Mouse (Mus musculus) testis, adult 2 months (tissue): ENCODE measurements around the gene Nipsnap1. TPM values are rescaled to one million over a fixed set of nuclear protein-coding genes. Genes with fewer than 3 reads are reported as not detected.

ENCODE experiments used
- H3K27ac ChIP-seq: fragments of 200-500 bp; 2 replicates; pipeline ENCODE4 v1.5.1; 2012; ENCODE audit warnings: low read depth, low read length; ENCODE audit not compliant: control insufficient read depth, insufficient read depth
- H3K27me3 ChIP-seq: fragments of 200-500 bp; 2 replicates; pipeline ENCODE4 v1.6.1; 2012; ENCODE audit warnings: mild to moderate bottlenecking, low read length, moderate library complexity; ENCODE audit not compliant: control insufficient read depth, insufficient read depth
- H3K36me3 ChIP-seq: fragments of 200-500 bp; 2 replicates; pipeline ENCODE4 v1.6.1; 2012; ENCODE audit warnings: mild to moderate bottlenecking, low read length; ENCODE audit not compliant: control insufficient read depth, insufficient read depth
- H3K4me1 ChIP-seq: fragments of 200-500 bp; 2 replicates; pipeline ENCODE4 v1.6.1; 2012; ENCODE audit warnings: low read length; ENCODE audit not compliant: control insufficient read depth, insufficient read depth
- H3K4me3 ChIP-seq: fragments of 200-500 bp; 2 replicates; pipeline ENCODE4 v1.5.1; 2012; ENCODE audit warnings: low read depth, mild to moderate bottlenecking, low read length, moderate library complexity, mixed read lengths; ENCODE audit not compliant: control insufficient read depth
- CTCF ChIP-seq: fragments of 200-500 bp; IDR thresholded peaks from 2 replicates; pipeline ENCODE4 v1.5.1; 2012; ENCODE audit warnings: low read depth, mild to moderate bottlenecking, inconsistent platforms, low read length, moderate library complexity; ENCODE audit not compliant: control insufficient read depth, insufficient read depth, insufficient replicate concordance
- POLR2A ChIP-seq: fragments of 200-500 bp; IDR thresholded peaks from 2 replicates; pipeline ENCODE4 v1.6.1; 2012; ENCODE audit warnings: low read depth, mild to moderate bottlenecking, inconsistent platforms, low read length, moderate library complexity; ENCODE audit not compliant: control insufficient read depth
- polyA plus RNA-seq: library from polyadenylated mRNA; depleted of rRNA; stranded (reverse); fragments of >200 nt; gene quantifications from 2 replicates; pipeline ENCODE4 v1.2.3, GENCODE M21; 2012

Gene Nipsnap1
- polyA plus RNA-seq, 1 experiment: 2.7 TPM

GRCm38 (mm10) chr11:4853021-4853420 lies 20.7 kb upstream of the Nipsnap1 start:
- H3K4me3 ChIP-seq: no peak overlapping the region
- no peak overlapping the region for H3K27ac ChIP-seq
- TF ChIP-seq CTCF (no peak), POLR2A (no peak)
- no peaks in the 10 kb centered on the region for H3K27me3 ChIP-seq
- no peaks in the 10 kb centered on the region for H3K36me3 ChIP-seq
- no peaks in the 10 kb centered on the region; the same call in none of the 2 replicates for H3K4me1 ChIP-seq

GRCm38 (mm10) chr11:4854181-4854580 lies 19.6 kb upstream of the Nipsnap1 start:
- Histone ChIP-seq H3K4me1 (no peaks in the 10 kb centered on the region), H3K36me3 (no peaks in the 10 kb centered on the region), H3K27ac (no peak overlapping the region), H3K4me3 (no peak overlapping the region), H3K27me3 (no peaks in the 10 kb centered on the region)
- TF ChIP-seq CTCF: no peak
- no peak for TF ChIP-seq POLR2A

- TF ChIP-seq CTCF (no peak), POLR2A (no peak)
Measured at GRCm38 (mm10) chr11:4858416-4858815, 15.3 kb upstream of the Nipsnap1 start.

GRCm38 (mm10) chr11:4860986-4861385 lies 12.8 kb upstream of the Nipsnap1 start:
- Histone ChIP-seq H3K4me3 (no peak overlapping the region), H3K4me1 (no peaks in the 10 kb centered on the region), H3K27ac (no peak overlapping the region), H3K27me3 (no peaks in the 10 kb centered on the region), H3K36me3 (no peaks in the 10 kb centered on the region)
- no peak for TF ChIP-seq CTCF
- no peak for TF ChIP-seq POLR2A

More at GRCm38 (mm10) chr11:4858416-4858815, 15.3 kb upstream of the Nipsnap1 start:
- H3K27me3 ChIP-seq: no peaks in the 10 kb centered on the region
- H3K4me3 ChIP-seq: no peak overlapping the region
- H3K27ac ChIP-seq: no peak overlapping the region
- no peaks in the 10 kb centered on the region for H3K36me3 ChIP-seq
- no peaks in the 10 kb centered on the region for H3K4me1 ChIP-seq

- no peaks in the 10 kb centered on the region for H3K27me3 ChIP-seq
- no peaks in the 10 kb centered on the region for H3K36me3 ChIP-seq
- H3K4me3 ChIP-seq: no peak overlapping the region
- no peaks in the 10 kb centered on the region for H3K4me1 ChIP-seq
- peak overlapping the region; percentile 13; the same call in 1 of the 2 replicates for H3K27ac ChIP-seq
- no peak for TF ChIP-seq CTCF
- TF ChIP-seq POLR2A: no peak
Measured at GRCm38 (mm10) chr11:4861816-4862604, 11.7 kb upstream of the Nipsnap1 start.

- TF ChIP-seq POLR2A (no peak), CTCF (no peak)
- H3K36me3 ChIP-seq: no peaks in the 10 kb centered on the region
- H3K27me3 ChIP-seq: no peaks in the 10 kb centered on the region
- H3K4me1 ChIP-seq: no peaks in the 10 kb centered on the region
- no peak overlapping the region for H3K27ac ChIP-seq
- H3K4me3 ChIP-seq: no peak overlapping the region
Measured at GRCm38 (mm10) chr11:4862730-4863129, 11.0 kb upstream of the Nipsnap1 start.

GRCm38 (mm10) chr11:4865645-4866251 lies 8.0 kb upstream of the Nipsnap1 start:
- Histone ChIP-seq H3K36me3 (no peaks in the 10 kb centered on the region), H3K4me3 (no peak overlapping the region), H3K27ac (no peak overlapping the region), H3K27me3 (no peaks in the 10 kb centered on the region), H3K4me1 (no peaks in the 10 kb centered on the region)
- TF ChIP-seq POLR2A: no peak
- TF ChIP-seq CTCF: peak; percentile 32; the same call in 1 of the 2 replicates
